Mouse (Mus musculus) cerebellum, adult 9-11 months (tissue): Measurements from ENCODE around the gene Kctd13.
"Not testable (repeated sequence)": the region's sequence is repeated elsewhere in the genome, so short reads cannot be mapped to it uniquely, and the experiment has no call there.

Source experiments
- DNase-seq: peaks from one replicate; pipeline ENCODE4 v3.0.0; 2022

The Kctd13 gene

DNA sequence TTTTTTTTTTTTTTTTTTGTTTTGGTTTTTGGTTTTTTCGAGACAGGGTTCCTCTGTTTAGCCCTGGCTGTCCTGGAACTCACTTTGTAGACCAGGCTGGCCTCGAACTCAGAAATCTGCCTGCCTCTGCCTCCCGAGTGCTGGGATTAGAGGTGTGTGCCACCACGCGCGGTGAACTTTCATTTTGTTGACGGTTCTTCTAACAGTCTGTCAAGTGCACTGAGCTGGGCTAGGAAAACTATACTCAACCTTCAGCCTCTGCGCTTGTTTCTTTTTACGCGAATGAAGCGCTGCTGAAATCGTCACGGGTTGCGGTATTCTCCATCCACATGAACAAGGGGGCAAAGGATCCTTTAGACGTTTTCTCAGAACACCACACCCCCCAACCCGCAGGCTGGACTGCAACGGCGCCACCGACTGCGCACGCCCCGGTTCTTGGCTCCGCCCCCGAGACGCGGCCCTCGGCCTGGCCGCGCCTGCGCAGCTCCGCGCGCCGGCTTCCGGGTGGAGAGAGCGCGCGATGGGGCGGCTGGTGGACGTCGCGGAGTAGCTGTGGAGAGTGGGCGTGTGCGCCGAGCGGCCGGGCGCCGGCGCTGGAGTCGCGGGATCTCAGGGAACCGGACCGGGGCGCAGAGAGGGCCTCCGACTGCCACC lies at the start of gene Kctd13:
TSS of gene Kctd13 (plus strand) at position 496 of the 654 bp plus-strand sequence.
- DNase-seq: peak; percentile 92

DNA sequence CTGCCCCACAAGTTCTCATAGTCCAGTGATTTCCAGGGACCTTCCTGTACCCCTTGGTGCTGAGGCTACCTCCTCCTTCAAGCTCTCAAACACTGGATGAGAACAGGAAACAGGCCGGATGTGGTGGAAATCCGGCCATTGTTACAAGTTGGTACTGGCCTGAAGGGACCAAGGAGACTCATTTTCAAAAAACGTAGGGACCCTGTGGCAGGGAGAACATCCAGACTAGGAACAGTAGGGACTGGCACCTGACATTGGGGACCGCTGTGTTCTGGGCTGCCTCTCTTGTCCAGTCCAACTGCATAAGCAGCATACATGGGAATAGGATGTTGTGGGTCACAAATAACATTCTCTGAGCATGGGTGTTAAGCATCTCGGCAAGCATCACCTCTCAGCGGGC lies 47.6 kb upstream of the Kctd13 start:
- no peak for DNase-seq

DNA sequence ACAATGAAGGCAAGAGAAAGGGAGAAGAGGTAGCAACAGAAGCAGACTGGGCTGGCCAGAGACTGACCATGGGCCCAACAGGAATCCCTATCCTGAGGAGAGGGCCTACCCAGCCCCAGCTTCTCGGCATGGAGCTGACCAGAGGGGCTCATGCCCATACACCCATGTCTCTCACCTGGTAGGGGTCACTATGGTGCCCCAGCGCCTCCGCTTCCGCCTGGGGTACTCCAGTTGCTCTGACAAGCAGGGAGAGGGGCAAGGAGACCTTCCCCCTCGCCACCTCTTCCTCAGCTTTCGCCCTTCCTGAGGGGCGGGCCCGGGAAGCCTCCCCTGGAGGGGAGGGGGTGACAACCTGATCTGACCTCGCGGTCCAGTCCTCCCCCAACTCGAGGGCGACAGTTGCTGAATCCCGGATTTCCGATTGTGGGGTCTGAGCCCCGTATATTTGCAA lies 44.9 kb upstream of the Kctd13 start:
- peak; percentile 67 for DNase-seq

DNA sequence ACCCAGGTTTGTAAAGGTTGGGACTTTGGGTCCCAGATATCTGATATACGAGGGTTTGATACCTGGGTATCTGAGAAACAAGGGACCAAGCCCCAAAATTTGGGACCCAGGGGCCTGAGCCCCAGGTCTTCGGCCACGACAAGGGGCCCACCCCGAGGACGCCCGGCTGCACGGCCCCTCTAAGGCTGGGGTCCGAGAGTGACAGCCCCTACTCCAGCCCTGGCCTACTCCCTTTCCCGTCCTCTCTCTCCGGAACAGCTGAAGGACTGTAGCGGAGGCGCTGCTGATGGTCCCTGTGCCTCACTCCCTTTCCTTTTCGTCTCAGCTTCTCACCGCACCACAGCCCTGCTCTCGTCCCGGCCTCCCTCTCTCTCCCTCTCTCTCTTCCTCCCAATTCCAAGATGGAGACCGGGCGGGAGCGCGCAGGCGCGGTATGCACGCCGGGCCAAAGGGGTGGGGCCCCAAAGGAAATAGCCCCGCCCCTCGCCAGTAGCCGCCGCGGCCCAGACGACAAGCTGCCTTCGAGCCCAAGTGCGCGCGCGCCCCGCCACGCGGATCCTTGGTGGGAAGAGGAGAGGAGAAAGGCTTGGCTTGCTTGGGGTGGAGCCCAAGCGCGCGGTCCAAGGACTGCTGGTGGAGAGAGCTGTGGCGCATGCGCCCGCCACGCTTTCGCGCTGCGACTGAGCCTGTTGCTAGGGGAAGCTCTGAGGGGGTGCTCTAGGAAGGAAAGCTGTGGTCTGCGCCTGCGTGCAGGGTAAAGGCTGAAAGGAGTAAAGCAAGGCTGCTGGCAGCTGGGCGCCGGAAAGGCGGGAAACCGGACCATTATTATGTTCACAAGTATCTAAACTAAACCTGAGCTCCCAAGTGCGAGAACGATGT lies 44.2 kb upstream of the Kctd13 start, which contains the start of gene Taok2:
TSS of gene Taok2 (minus strand) at position 418 of the 879 bp plus-strand sequence.
- DNase-seq: peak; percentile 99

DNA sequence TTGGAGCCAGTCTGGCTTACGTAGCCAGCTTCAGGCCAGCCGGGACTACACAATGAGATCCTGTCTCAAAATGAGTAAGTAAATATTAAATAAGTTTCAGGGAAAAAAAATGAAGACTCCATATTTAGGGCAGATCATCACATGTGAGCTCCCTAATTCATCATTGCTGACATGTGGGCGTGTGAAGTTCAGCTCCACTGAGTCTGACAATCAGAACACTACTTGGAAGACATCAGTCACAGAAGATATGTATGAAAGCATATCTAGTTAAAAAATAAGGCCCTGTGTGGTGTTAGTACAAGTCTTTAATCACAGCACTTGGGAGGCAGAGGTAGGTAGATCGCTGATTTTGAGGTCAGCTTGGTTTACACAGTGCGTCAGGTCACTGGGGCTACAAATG lies 41.4 kb upstream of the Kctd13 start:
- DNase-seq: no peak

DNA sequence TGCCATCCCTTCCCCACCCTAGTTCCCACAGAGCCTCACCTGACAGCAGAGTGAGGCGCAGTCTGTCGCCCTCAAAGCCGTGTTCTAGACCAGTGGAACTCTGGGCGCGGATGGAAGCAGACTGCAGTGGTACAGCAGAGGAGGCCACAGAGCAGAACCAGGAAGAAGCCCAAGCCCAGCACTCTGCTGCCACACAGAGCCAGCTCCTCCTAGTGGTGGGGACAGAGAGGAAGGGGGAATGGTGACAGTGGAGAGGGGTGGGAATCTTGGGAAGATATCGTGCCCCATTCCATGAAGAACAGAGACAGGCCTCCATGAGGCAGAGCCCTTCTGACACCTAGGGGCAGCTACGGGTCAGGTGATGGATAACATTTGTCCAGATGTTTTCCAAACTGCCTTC lies 39.8 kb upstream of the Kctd13 start:
- no peak for DNase-seq

DNA sequence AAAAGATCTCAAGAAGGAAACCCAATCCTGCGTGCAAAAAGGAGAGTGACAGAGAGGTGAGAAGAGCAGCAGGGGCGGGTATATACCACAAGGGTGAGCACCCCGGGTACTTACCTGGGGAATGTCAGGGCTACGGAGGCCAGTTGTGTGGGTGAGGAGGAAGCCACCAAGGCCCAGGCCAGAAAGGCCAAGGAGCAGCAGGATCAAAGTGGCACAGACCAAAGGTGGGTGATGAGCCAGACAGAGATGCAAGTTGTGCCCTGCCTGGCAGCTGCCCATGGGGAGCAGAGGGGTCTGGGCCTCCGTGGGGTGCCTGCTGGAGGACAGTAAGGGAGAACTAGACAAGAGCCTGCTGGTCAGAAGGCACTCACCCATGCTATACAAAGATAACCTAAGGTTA lies 31.8 kb upstream of the Kctd13 start:
- DNase-seq: peak; percentile 40

DNA sequence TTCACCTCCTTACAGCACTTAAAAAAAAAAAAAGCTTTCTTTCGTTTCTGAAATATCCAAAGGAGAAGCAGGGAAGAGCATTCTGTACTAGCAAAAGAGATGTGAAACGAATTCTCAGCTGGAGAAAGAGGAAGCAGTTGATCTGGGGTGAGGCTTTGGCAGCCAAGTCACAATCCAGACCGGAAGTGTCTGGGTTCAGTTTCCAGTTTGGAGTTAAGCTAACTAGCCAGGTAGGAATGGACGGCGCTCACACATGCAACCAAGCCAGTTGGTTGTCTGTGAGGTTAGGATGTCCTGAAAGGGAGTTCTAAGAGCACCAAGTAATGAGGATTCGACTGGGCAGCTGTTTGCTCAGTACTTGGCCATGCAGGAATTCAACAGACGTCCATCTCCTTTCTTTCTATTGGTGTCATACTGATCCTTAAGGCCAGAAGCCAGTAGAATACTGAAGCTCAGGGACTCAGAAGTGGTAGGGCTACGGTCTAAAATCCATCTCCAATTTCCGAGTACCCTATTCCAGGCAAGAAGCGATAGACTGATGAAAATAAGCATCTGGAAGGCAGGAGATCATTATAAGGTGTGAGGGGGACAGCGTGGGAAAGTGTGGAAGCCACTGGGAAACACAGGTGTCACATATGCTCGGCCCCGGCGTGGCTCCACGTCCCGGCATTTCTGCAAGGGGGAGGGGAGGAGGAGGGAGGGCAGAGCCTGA lies 31.1 kb upstream of the Kctd13 start:
- no peak for DNase-seq

DNA sequence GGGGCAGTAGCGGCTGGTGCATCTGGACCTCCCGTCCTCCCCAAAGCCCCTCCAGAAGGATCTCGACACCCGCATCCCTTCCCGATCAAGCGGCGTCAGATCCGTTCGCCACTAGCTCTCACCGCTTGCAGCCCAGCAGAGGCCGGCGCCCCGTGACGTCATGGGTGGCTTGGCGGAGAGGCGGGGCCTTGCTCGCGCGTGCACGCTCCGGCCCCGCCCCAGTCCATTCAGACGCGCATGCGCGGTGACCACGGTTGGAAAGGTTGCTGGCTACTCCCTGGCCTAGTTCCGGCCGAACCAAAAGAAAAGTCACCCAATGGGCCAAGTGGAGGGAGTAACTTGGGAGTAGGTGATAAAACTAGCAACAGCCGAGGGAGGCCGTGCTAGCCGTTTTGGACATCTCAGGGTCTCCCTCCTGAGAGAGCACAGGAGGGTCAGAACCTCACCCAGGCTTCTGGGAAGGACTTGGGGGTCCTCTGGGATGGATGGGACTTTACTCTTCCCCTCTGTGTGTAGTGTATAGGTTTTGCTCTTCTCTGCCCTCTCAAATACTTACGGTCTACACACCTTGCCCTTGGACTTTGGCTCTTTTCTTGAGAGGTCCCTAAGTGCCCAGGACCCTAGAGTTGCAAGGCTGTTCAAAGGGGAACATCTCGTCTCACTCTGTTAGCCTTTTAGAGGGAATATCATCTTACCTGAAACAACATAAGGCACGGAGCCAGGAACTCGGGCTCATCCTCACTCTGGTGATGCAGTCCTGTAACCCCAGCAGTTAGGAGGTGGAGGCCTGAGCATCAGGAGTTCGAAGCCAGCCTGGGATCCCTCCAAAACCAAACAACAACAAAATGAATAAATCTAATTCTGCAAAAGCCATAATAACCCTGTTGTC lies 30.3 kb upstream of the Kctd13 start:
- DNase-seq: peak; percentile 95

DNA sequence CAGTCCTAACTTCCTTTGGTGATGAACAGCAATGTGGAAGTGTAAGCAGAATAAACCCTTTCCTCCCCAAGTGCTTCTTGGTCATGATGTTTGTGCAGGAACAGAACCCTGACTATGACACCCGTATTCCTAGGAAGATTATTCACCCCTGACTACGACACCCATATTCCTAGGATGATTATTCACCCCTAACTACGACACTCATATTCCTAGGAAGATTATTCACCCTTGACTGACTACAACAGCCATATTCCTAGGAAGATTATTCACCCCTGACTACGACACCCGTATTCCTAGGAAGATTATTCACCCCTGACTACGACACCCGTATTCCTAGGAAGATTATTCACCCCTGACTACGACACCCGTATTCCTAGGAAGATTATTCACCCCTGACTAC lies 28.9 kb upstream of the Kctd13 start:
- not testable (repeated sequence) for DNase-seq

DNA sequence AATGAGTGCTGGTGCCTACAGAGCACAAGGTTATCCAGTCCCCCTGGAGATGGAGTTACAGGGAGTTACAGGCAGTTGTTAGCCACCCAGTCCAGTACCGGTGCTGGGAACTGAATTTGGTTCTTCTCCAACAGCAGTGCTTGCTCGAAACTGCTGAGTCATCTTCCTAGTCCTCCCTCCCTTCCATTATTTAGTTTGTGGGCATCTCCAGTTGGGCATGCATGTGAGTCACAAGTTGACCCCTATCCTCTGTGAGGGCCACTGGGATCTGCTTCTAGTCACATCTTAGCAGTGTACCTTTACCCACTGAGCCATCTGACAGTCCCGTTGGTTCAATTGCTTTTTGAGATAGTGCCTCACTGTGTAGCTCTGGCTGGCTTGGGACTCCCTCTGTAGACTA lies 23.1 kb upstream of the Kctd13 start:
- no peak for DNase-seq

DNA sequence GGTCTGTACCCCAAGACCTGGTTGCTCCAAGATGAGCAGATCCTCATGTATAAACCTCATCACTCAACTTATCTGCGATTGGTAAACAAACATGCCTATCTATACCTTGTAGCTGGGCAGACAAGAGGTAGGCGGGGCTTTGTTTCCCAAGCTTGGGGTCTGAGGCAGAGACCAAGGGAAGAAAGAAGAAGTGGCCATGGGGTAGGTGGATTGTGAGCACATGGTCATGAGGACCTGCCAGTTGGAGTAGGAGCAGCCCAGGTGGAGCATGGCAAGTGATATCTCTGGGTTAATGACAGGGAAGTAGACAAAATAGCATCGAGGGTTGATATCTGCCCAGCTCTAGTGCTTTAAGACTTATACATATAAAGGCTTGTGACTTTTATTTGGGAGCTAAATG lies 13.8 kb upstream of the Kctd13 start:
- DNase-seq: no peak

DNA sequence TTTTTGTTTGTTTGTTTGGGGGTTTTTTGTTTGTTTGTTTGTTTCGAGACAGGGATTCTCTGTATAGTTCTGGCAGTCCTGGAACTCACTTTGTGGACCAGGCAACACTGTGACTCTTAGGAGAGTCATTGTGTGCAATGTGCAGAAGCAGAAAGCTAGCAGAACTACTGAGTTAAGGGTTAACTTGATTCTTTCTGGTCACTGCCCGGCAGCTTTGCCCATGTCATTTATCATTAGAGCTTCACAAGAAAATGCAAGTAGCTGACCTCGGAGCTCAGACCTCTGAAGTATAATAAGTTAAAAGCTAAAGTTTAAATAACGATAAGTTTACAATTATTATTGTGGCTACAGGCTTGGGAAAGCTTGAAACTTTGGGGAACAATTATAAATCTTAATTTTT lies 10.3 kb upstream of the Kctd13 start:
- DNase-seq: not testable (repeated sequence)

DNA sequence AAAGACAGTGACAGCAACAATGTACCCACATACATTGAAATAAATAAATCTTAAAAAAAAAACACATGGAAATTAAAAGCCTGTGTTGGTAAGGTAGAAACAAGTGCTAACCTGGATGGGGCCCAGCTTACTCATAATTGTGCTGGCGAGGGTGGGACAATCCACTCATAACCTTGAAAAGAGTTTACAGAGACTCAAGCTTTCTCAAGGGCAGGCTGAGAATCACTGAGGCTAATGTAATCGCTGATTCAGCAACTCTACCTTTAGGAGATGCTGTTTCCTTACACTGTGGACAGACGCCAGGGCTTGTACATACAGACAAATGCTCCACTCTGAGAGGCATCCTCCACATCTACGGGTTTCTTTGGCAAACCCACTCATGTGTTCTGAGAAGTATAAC lies 8.7 kb upstream of the Kctd13 start:
- DNase-seq: no peak

DNA sequence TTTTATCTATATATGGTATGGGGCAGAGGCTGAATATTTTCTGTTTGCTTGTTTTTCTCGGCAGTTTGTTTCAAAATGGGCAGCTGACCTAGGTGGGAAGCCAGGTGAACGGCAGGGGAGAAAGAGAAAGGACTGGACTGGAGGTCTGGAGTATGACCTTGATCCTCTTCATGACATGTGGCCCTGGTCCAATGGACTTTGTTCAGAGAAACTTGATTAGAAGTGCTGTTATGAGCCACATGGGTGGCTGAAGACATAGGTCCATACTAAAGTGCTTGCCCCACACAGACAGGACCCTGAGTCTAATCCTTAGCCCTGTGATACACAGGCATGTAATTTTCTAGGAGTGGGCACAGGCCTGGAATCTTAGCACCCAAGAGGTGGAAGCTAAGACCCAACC lies 7.1 kb upstream of the Kctd13 start:
- no peak for DNase-seq

DNA sequence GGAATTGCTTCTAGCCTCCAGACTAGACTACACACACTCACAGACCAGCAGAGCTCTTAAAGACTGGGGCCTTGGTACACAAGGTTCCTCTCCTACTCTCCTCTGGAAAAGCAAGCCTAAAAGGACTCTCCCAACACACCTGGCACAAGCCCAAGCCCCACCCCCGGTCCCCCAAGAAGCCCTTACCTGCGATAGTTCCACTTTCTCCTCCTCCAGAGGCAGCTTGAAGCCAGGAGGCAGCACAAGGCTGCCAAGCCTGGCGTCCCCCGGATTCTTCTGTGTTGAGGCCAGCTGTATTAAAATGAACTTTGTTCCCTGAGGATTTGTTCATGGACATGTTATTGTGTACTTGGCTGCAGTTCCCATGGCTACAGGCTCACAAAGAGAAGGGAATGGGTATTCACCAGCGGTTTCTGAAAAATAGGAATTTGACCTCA lies 6.0 kb upstream of the Kctd13 start, which contains the start of gene Tmem219:
TSS of gene Tmem219 (minus strand) at position 294 of the 437 bp plus-strand sequence.
- DNase-seq: no peak

DNA sequence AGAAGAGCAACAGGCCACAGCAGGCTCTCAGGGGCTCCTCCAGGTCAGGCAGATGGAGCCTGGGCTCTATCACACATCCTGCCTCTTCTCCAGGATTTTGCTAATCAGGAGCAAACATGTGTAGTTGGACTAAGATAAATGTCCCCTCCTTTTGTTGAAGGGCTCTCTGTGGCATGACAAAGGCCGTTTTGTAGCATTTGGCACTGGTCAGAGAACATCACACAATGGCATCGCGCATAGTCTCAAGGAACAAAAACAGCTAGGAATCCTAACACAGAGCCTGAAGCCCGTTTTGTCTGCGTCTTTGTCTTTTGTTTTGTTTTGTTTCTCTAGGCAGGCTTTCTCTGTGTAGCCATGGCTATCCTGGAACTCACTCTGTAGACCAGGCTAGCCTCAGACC lies 4.7 kb upstream of the Kctd13 start:
- DNase-seq: no peak

DNA sequence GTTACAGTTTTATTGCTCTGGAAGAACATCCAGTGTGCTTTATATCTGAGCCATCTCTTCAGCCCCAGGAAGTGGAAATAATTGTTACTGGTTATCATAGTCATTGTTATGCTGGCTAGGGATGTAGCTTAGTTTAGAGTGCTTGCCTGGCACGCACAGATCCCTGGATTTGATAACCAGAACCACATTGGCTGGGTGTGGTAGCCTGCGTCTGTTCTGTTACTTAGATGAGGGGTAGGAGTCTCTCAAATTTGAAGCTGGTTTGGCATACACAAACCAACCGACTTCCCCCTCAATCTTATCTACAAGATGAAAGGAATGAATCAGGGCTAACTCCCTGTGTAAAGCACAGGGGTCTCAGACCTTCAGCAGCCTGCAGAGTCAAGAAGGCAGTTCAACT lies 2.4 kb upstream of the Kctd13 start:
- DNase-seq: no peak

DNA sequence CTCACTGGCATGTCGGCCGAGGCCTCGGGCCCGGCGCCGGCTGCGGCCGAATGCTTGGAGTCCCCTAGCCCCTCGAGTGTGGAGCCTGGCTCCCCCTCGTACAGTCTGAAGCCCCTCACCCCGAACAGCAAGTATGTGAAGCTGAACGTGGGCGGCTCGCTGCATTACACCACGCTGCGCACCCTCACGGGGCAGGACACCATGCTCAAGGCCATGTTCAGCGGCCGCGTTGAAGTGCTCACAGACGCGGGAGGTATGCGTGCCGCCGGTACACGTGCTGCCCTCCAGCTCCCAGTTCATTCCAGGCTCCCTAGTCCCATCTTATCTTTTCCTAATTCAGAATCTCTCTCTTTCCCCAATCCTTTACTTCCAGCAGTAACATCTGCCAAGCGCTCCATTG lies 367 bp downstream of the Kctd13 start:
- DNase-seq: no peak

DNA sequence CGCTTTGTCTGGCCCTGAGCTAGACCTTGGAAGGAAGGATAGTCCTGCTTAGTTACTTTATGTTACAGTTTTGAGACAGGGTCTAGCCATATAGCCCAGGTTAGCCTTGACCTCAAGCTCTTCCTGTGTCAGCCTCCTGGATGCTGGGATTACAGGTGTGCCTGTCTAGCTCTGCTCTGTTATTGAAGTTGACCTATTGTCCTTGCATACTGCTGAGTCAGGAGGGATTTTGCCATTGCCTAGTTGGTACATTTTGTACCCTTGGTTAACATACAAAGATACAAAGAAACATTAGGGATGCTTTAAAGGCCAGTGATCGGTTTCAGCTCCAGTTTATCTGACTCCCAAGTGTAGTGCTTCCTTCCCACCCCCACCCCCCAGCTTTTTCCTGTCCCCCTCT lies 4.0 kb downstream of the Kctd13 start:
- no peak for DNase-seq

DNA sequence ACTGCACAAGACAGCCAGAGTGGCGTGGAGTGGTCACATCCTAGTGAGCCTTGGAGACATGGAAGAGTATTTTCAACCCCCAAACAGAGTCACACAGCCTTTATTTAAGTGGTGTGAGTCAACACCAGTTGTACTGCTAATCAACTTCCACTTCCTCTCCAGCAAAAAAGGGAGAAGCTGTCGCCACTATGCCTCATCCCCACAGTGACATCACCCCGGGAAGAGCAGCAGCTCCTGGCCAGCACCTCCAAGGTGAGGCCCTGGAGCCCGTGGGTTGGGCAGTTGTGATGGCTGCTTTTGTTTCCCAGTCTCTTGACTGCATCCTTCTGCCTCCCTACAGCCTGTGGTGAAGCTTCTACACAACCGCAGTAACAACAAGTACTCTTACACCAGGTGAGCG lies 12.5 kb downstream of the Kctd13 start:
- no peak for DNase-seq

DNA sequence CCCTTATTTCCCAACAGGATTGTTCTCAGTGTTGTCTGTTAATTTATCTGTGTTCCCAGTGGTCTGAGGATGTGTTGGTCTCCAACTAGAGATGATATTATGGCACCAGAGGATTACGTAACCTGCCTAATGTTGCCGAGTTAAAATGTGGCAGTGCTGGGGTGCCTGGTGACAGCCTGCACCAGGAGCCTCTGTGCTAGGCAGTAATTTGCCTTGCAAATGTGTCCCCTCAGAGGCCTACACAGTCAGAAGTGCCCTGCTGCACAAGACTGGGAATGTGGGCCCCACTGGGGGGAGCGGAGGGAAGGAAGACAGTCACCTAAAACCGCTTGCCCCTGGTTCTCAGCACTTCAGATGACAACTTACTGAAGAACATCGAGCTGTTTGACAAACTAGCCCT lies 13.1 kb downstream of the Kctd13 start:
- no peak for DNase-seq
